Mouse (Mus musculus) neural tube, embryonic 11.5 days (tissue): ENCODE measurements around the gene Card14. TPM values are rescaled to one million over a fixed set of nuclear protein-coding genes. Genes with fewer than 3 reads are reported as not detected.

ENCODE experiments used
- ATAC-seq: fragments of 200-750 bp; cut with Nextera tagmentation; 2 replicates; pipeline ENCODE4 v1.8.0; 2017; ENCODE audit warnings: moderate number of reproducible peaks, mild to moderate bottlenecking, moderate TSS enrichment, moderate library complexity; ENCODE audit not compliant: insufficient read depth, low FRiP score, low TSS enrichment
- DNase-seq: peaks from one replicate; pipeline ENCODE4 v3.0.0-alpha.2; 2015; ENCODE audit warnings: low spot score
- H3K27ac ChIP-seq: fragments of 300-500 bp; sonication (generic); 2 replicates; pipeline ENCODE4 v1.5.1; 2014; ENCODE audit warnings: low read depth, mild to moderate bottlenecking, low read length
- H3K27me3 ChIP-seq: fragments of 300-500 bp; sonication (generic); 2 replicates; pipeline ENCODE4 v1.6.1; 2014; ENCODE audit warnings: mild to moderate bottlenecking, low read length, mixed read lengths; ENCODE audit not compliant: control insufficient read depth, insufficient read depth
- H3K36me3 ChIP-seq: fragments of 300-500 bp; sonication (generic); 2 replicates; pipeline ENCODE4 v1.6.1; 2014; ENCODE audit warnings: mild to moderate bottlenecking, low read length, moderate library complexity, mixed read lengths; ENCODE audit not compliant: control insufficient read depth, insufficient read depth
- H3K4me1 ChIP-seq: fragments of 300-500 bp; sonication (generic); 2 replicates; pipeline ENCODE4 v1.6.1; 2014; ENCODE audit warnings: low read length, mixed read lengths; ENCODE audit not compliant: control insufficient read depth, insufficient read depth
- H3K4me2 ChIP-seq: fragments of 300-500 bp; sonication (generic); 2 replicates; pipeline ENCODE4 v1.6.1; 2014; ENCODE audit warnings: low read depth, mild to moderate bottlenecking, moderate library complexity
- H3K4me3 ChIP-seq: fragments of 300-500 bp; sonication (generic); 2 replicates; pipeline ENCODE4 v1.5.1; 2014; ENCODE audit warnings: low read depth, low read length
- H3K9ac ChIP-seq: fragments of 300-500 bp; sonication (generic); 2 replicates; pipeline ENCODE4 v1.6.1; 2014; ENCODE audit warnings: mild to moderate bottlenecking, low read length
- H3K9me3 ChIP-seq: fragments of 300-500 bp; sonication (generic); 2 replicates; pipeline ENCODE4 v1.6.1; 2016; ENCODE audit warnings: low read length; ENCODE audit not compliant: control insufficient read depth
- WGBS: fragments of 180-500 bp; shearing (Covaris S2); extraction: QIAGEN DNeasy Blood & Tissue Kit; methylation state at CpG from one replicate; pipeline ENCODE4 v1.1.7; 2014; 5-methylcytosine and 5-hydroxymethylcytosine counted together
- polyA plus RNA-seq: library from polyadenylated mRNA; unstranded; fragments of >200 nt; fragmentation: Nextera tagmentation; extraction: Ambion mirVana; gene quantifications from 2 replicates; pipeline ENCODE4 v1.2.1, GENCODE M21; 2014

Card14 gene
- polyA plus RNA-seq, 1 experiment from 2014 or later = not detected

GRCm38 (mm10) chr11:119310621-119311020 lies 3.1 kb downstream of the Card14 start:
- Histone ChIP-seq H3K4me3 (no peak overlapping the region), H3K9ac (no peak overlapping the region), H3K4me2 (no peak overlapping the region), H3K27ac (no peak overlapping the region), H3K27me3 (no peaks in the 10 kb centered on the region), H3K4me1 (0 out of 2 replicates have a peak, but pooled peaks cover 3% of the 10 kb centered on the region), H3K36me3 (no peaks in the 10 kb centered on the region), H3K9me3 (no peaks in the 10 kb centered on the region)
- DNase-seq (no peak), ATAC-seq (no peak)
- WGBS = 11% methylated on average over 10 of the region's 10 CpGs

DNA sequence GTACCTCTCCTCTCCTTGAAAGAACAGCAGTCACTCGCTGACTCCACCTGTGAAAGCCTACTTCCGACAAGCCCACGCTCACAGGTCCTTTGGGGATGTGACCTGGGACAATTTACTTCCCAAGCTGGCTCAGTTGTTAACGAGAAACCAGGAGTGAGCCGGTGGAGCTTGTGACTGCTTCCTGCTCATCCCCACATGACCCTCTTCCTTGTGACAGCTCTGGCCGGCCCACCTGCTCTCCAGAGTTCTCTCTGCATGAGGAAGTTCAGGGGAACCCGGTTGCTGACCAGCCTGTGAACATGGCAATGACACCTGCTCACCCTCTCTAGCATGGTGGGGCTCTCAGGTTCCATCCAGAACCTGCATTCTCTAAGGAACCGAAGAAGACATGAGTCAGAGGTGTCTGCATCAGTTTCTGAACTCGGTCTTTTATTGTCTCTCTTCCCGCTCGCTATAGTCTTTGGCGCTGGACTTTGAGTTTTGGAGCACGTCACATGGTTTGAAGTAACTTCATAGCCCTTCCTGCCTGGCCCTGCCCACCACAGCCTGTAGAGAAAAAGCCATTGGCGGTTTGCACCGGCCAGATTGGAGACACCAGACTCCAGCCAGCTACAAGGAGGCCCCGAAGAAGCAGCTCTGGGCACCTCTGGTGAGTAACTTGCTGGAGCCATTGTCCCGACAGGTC lies 6.8 kb downstream of the Card14 start:
- Histone ChIP-seq H3K9ac (no peak overlapping the region), H3K27me3 (no peaks in the 10 kb centered on the region), H3K9me3 (no peaks in the 10 kb centered on the region), H3K4me3 (no peak overlapping the region), H3K4me2 (no peak overlapping the region), H3K27ac (no peak overlapping the region), H3K4me1 (no peaks in the 10 kb centered on the region), H3K36me3 (no peaks in the 10 kb centered on the region)
- WGBS = 81% methylated on average over 17 of the region's 17 CpGs
- ATAC-seq (no peak), DNase-seq (no peak)

DNA sequence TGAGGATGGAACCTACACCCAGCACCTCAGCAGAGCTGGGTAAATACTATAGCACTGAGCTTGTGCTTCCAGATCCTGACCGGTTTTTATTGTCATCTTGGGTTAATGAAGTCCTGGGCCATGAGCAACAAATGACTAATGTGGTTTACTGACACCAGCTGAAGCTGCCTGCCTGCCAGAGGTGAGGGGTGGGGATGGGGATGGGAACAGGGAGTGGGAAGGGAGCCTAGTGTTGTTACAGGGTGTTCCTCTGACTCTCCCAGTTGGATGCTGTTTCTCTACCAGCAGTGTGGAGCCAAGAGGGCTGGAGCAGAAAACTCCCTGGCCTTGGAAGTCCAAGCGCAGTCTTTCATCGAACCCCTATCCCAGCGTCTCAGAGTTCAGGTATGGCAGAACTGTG lies 9.2 kb downstream of the Card14 start:
- Histone ChIP-seq H3K4me2 (no peak overlapping the region), H3K36me3 (no peaks in the 10 kb centered on the region), H3K4me3 (no peak overlapping the region), H3K4me1 (no peaks in the 10 kb centered on the region), H3K27me3 (no peaks in the 10 kb centered on the region), H3K9me3 (no peaks in the 10 kb centered on the region), H3K9ac (no peak overlapping the region), H3K27ac (no peak overlapping the region)
- ATAC-seq = no peak
- no peak for DNase-seq
- 84% methylated on average over 4 of the region's 4 CpGs for WGBS

DNA sequence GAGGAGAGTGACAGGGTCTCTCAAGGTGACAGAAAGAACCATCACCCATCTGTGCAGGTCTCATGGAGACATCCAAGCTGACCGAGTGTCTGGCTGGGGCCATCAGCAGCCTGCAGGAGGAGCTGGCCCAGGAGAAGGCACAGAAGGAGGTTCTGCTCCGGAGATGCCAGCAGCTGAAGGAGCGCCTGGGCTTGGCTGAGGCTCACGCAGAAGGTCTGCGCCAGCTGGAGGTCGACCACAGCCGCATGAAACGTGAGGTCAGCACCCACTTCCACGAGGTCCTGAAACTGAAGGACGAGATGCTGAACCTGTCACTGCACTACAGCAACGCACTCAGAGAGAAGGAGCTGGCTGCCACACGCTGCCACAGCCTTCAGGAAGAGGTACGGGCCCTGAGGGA lies 15.0 kb downstream of the Card14 start:
- no peak for DNase-seq
- Histone ChIP-seq H3K27ac (no peak overlapping the region), H3K4me1 (no peaks in the 10 kb centered on the region), H3K4me3 (no peak overlapping the region), H3K36me3 (no peaks in the 10 kb centered on the region), H3K9me3 (no peaks in the 10 kb centered on the region), H3K4me2 (no peak overlapping the region), H3K9ac (no peak overlapping the region), H3K27me3 (no peaks in the 10 kb centered on the region)
- no peak for ATAC-seq
- WGBS = 81% methylated on average over 13 of the region's 13 CpGs

DNA sequence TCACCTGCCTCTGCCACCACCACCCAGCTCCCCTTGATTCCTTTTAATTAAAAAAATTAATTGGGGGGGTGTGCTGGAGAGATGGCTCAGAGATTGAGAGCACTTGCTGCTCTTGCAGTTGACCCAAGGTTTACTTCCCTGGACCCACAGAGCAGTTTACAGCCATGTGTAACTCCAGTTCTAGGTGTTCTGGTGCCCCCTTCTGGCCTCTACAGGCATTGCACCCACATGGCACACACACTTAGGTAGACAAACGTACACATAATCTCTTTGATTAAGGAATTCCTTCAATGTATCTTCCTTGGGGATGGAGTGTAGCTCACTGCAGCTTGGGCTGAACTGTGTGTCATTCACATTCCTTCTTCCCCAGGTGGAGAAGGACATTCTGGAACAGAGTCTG lies 17.5 kb downstream of the Card14 start:
- Histone ChIP-seq H3K4me2 (no peak overlapping the region), H3K4me3 (no peak overlapping the region), H3K9ac (no peak overlapping the region), H3K27me3 (no peaks in the 10 kb centered on the region), H3K9me3 (no peaks in the 10 kb centered on the region), H3K4me1 (no peaks in the 10 kb centered on the region), H3K36me3 (no peaks in the 10 kb centered on the region), H3K27ac (no peak overlapping the region)
- DNase-seq = no peak
- no peak for ATAC-seq
- 83% methylated on average over 1 of the region's 1 CpGs for WGBS

- H3K4me1 ChIP-seq = no peaks in the 10 kb centered on the region
- DNase-seq = no peak
- no peaks in the 10 kb centered on the region for H3K27me3 ChIP-seq
- H3K4me3 ChIP-seq = no peak overlapping the region
- no peak for ATAC-seq
- no peaks in the 10 kb centered on the region for H3K9me3 ChIP-seq
- no peaks in the 10 kb centered on the region for H3K36me3 ChIP-seq
- 75% methylated on average over 4 of the region's 4 CpGs for WGBS
- no peak overlapping the region for H3K9ac ChIP-seq
- H3K27ac ChIP-seq = no peak overlapping the region
- H3K4me2 ChIP-seq = no peak overlapping the region
These were observed 23.0 kb downstream of the Card14 start for GRCm38 (mm10) chr11:119330592-119330991.

GRCm38 (mm10) chr11:119331970-119332369 lies 24.4 kb downstream of the Card14 start:
- Histone ChIP-seq H3K4me2 (no peak overlapping the region), H3K4me1 (no peaks in the 10 kb centered on the region), H3K36me3 (no peaks in the 10 kb centered on the region), H3K4me3 (no peak overlapping the region), H3K27ac (no peak overlapping the region), H3K9ac (no peak overlapping the region), H3K9me3 (no peaks in the 10 kb centered on the region), H3K27me3 (no peaks in the 10 kb centered on the region)
- WGBS = 47% methylated on average over 3 of the region's 3 CpGs
- ATAC-seq = no peak
- DNase-seq = no peak

- DNase-seq (no peak), ATAC-seq (no peak)
- Histone ChIP-seq H3K36me3 (no peaks in the 10 kb centered on the region), H3K27me3 (no peaks in the 10 kb centered on the region), H3K4me3 (no peak overlapping the region), H3K9ac (no peak overlapping the region), H3K4me2 (no peak overlapping the region), H3K4me1 (no peaks in the 10 kb centered on the region), H3K27ac (no peak overlapping the region), H3K9me3 (no peaks in the 10 kb centered on the region)
- WGBS = 82% methylated on average over 10 of the region's 10 CpGs
These were observed 30.9 kb downstream of the Card14 start for GRCm38 (mm10) chr11:119338271-119339059.

DNA sequence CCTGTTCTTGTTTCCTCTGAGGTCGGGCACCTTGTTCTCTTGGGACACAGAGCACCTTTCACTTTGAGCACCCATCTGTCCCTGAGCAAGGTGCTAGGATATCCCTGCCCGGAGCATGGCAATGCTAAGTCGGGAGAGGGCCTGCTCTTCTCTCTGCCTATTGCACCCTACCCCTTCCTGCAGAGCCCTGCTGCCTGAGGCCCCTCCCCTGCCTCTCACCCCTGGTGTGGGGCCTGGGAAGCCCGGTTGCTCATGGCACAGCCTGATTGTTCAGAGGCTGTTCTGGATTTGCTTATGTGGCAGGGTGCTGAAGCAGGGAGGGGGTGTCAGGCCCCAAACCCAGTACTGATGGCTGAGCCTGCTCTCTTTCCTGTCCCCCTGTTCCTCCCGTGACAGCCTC lies 31.6 kb downstream of the Card14 start:
- no peak overlapping the region for H3K4me3 ChIP-seq
- DNase-seq (no peak), ATAC-seq (no peak)
- no peak overlapping the region for H3K9ac ChIP-seq
- H3K9me3 ChIP-seq = no peaks in the 10 kb centered on the region
- no peaks in the 10 kb centered on the region for H3K4me1 ChIP-seq
- H3K4me2 ChIP-seq = no peak overlapping the region
- no peak overlapping the region for H3K27ac ChIP-seq
- no peaks in the 10 kb centered on the region for H3K27me3 ChIP-seq
- 53% methylated on average over 5 of the region's 5 CpGs for WGBS
- no peaks in the 10 kb centered on the region for H3K36me3 ChIP-seq
